Mouse (Mus musculus): ENCODE data around the gene Pkdrej.

DNA sequence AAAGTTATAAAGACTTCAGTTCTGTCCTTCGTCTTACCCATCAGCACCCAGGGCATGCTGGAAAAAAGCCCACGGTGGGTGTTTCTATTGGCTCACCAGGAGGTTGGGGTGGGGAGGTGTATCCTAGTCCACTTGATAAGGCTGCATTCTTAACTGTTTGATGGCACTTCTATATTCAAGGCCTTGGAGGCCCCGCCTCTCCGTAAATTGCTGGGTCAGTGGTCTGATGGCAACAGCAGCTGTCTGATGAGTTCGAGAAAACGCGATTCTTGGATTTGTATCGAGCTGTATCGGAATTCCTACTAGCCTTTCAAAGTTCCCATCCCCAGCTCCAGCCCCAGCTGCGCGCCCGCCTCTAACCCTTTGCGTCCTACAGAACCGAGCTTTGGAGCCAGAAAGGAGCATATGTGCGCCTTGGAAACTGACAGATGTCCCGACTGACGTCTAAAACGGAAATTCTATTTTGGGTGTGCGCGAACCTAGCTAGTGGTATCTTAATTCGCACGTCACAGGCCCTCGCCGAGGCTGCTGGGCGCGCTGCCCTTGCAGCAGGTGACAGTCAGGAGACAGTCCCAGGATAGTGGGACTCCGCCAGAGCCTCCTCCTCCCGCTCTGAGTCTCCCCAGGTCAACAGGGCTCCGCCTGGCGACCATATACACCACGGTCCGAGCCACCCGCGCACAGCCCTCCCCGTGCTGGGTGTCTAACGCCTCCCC is 10.6 kb downstream of the Pkdrej start:
- TF ChIP-seq GATA1 (IDR thresholded peaks at IDR 0.05; ENCODE audit: low read length) (no peak), TAL1 (IDR thresholded peaks at IDR 0.05; ENCODE audit: low read length) (no peak)

Data from erythroblast, embryonic 14.5 days (primary cell).